ENCODE assay signal across 8 mouse cellular contexts in genomic region chr9:114781526-114782212, GRCm38 (mm10). TPM values are rescaled to one million over a fixed set of nuclear protein-coding genes. Genes with fewer than 3 reads are reported as not detected.
DNase-seq lines count a peak whose midpoint lies in the region; ATAC-seq and TF ChIP-seq lines count a peak whose summit lies in the region.

Cmtm7 (minus strand) TSS chr9:114781856.

- peaks cover 42% of the 10 kb centered on the region for H3K4me1 ChIP-seq in embryonic facial prominence, embryonic 10.5 days
- 0 out of 2 replicates have a peak, but pooled peaks cover 3% of the 10 kb centered on the region for H3K4me1 ChIP-seq in kidney, adult 2 months (ENCODE audit: control insufficient read depth, insufficient read depth, low read length)
- peaks cover 21% of the 10 kb centered on the region for H3K4me1 ChIP-seq in lung, embryonic 16.5 days (replicated peaks; ENCODE audit: control insufficient read depth, insufficient read depth, low read length)
- peaks cover 12% of the 10 kb centered on the region for H3K4me1 ChIP-seq in olfactory bulb, adult 2 months (ENCODE audit: control insufficient read depth, insufficient read depth, low read length)

- peak within 1 kb of the TSS; percentile 80 for H3K9ac ChIP-seq in lung, embryonic 16.5 days (ENCODE audit: low read length)

- TF ChIP-seq POLR2A in kidney, adult 2 months (IDR thresholded peaks at IDR 0.05; ENCODE audit: low read depth, low read length): no peak
- no peak for TF ChIP-seq POLR2A in olfactory bulb, adult 2 months (IDR thresholded peaks at IDR 0.05; ENCODE audit: insufficient read depth, low read depth, low read length)

- H3K27ac ChIP-seq in embryonic facial prominence, embryonic 10.5 days (replicated peaks): peak within 1 kb of the TSS; percentile 92
- peak within 1 kb of the TSS; percentile 12 for H3K27ac ChIP-seq in kidney, adult 2 months (ENCODE audit: insufficient read depth, low read depth, low read length)
- H3K27ac ChIP-seq in lung, embryonic 16.5 days (ENCODE audit: low read length): peak within 1 kb of the TSS; percentile 75
- no peak within 1 kb of the TSS; the same call in 1 of the 2 replicates for H3K27ac ChIP-seq in olfactory bulb, adult 2 months (ENCODE audit: insufficient read depth, low read depth, low read length)

- peak; percentile 91 for DNase-seq in 3134 (ENCODE audit: extremely low read depth, insufficient read length, low spot score)
- DNase-seq in R1 (ENCODE audit: low read depth, low spot score): peak; percentile 88
- DNase-seq in embryonic facial prominence, embryonic 10.5 days (ENCODE audit: low spot score): peak; percentile 88
- peak; percentile 82 for DNase-seq in heart, adult 8-10 months (ENCODE audit: low spot score)
- peak; percentile 86 for DNase-seq in kidney, adult 2 months
- peak; percentile 72 for DNase-seq in thymus, postnatal 14 days

- no peak for TF ChIP-seq CTCF in kidney, adult 2 months (conservative IDR thresholded peaks at IDR 0.05; ENCODE audit: insufficient read depth, insufficient read length, low read depth, low read length)
- TF ChIP-seq CTCF in olfactory bulb, adult 2 months (IDR thresholded peaks at IDR 0.05; ENCODE audit: insufficient read depth, low read depth, low read length): peak; percentile 2; the same call in 1 of the 2 replicates

- peak; percentile 92 for ATAC-seq in lung, embryonic 16.5 days (ENCODE audit: low read depth)

- WGBS in embryonic facial prominence, embryonic 10.5 days: under 1% methylated on average over 54 of the region's 54 CpGs
- 1% methylated on average over 54 of the region's 54 CpGs for WGBS in kidney, adult 2 months
- WGBS in lung, embryonic 16.5 days: 1% methylated on average over 54 of the region's 54 CpGs
- 3% methylated on average over 54 of the region's 54 CpGs for WGBS in olfactory bulb, adult 2 months

- no peaks in the 10 kb centered on the region; the same call in 1 of the 2 replicates for H3K9me3 ChIP-seq in embryonic facial prominence, embryonic 10.5 days
- H3K9me3 ChIP-seq in lung, embryonic 16.5 days (ENCODE audit: control insufficient read depth, low read length): no peaks in the 10 kb centered on the region

- H3K36me3 ChIP-seq in embryonic facial prominence, embryonic 10.5 days (replicated peaks): 0 out of 2 replicates have a peak, but pooled peaks cover 9% of the 10 kb centered on the region
- no peaks in the 10 kb centered on the region for H3K36me3 ChIP-seq in kidney, adult 2 months (ENCODE audit: control insufficient read depth, insufficient read depth, low read length)
- H3K36me3 ChIP-seq in lung, embryonic 16.5 days (ENCODE audit: control insufficient read depth, insufficient read depth, low read length): no peaks in the 10 kb centered on the region

- peak within 1 kb of the TSS; percentile 87 for H3K4me2 ChIP-seq in lung, embryonic 16.5 days (ENCODE audit: low read depth, low read length)

- no peaks in the 10 kb centered on the region for H3K27me3 ChIP-seq in embryonic facial prominence, embryonic 10.5 days (replicated peaks; ENCODE audit: low read depth, poor library complexity, severe bottlenecking)
- H3K27me3 ChIP-seq in kidney, adult 2 months (replicated peaks; ENCODE audit: control insufficient read depth, insufficient read depth, low read length): no peaks in the 10 kb centered on the region
- no peaks in the 10 kb centered on the region for H3K27me3 ChIP-seq in lung, embryonic 16.5 days (ENCODE audit: control insufficient read depth, insufficient read depth, low read depth, low read length)

- peak within 1 kb of the TSS; percentile 77 for H3K4me3 ChIP-seq in embryonic facial prominence, embryonic 10.5 days
- H3K4me3 ChIP-seq in kidney, adult 2 months (ENCODE audit: insufficient read depth, low read depth, low read length): peak within 1 kb of the TSS; percentile 48
- H3K4me3 ChIP-seq in lung, embryonic 16.5 days (ENCODE audit: low read length): peak within 1 kb of the TSS; percentile 58
- peak within 1 kb of the TSS; percentile 48 for H3K4me3 ChIP-seq in olfactory bulb, adult 2 months (ENCODE audit: insufficient read depth, low read depth, low read length)

RNA-seq across cellular contexts. Expression of gene Cmtm7, which starts in this region (rescaled TPM):
- polyA plus RNA-seq in embryonic facial prominence, embryonic 10.5 days (2016; fragmentation: Nextera tagmentation; extraction: Ambion mirVana): 88.0 and 93.2 TPM in 2 replicates
- 10 to 100 TPM; 10.5 to 16.6 (median 12.6) TPM for total RNA-seq in heart, adult 8-10 months (2022)
- 58.2 and 61.0 TPM in 2 replicates for polyA plus RNA-seq in kidney, adult 2 months (2012; rRNA removed)
- polyA plus RNA-seq in lung, embryonic 16.5 days (2015; fragmentation: Nextera tagmentation; extraction: Ambion mirVana): 78.1 and 88.7 TPM in 2 replicates
- polyA plus RNA-seq in olfactory bulb, adult 2 months (2012; ENCODE audit: insufficient read depth, insufficient read length, low replicate concordance, missing spikeins): not detected in 2 replicates

Comparison
In these comparisons a context has a peak if more than half of its experiments do, and no peak if none do; other contexts are left out.
1. RNA of gene Cmtm7 (polyA plus RNA-seq): 88.0 to 93.2 TPM in embryonic facial prominence, embryonic 10.5 days, 78.1 to 88.7 TPM in lung, embryonic 16.5 days and 58.2 to 61.0 TPM in kidney, adult 2 months; not detected in olfactory bulb, adult 2 months; every median in the first group is over 10 times any median in the second.
2. Peak in every context shown above with its lines, with median percentiles within 50 percentile points of each other: DNase-seq and H3K4me3 ChIP-seq.